Mouse (Mus musculus) cerebellum, adult 2 months (tissue): ENCODE results near the gene Rps15.

Source experiments
- CTCF ChIP-seq: fragments of 200-500 bp; IDR thresholded peaks from 2 replicates; pipeline ENCODE4 v1.5.1; 2011; ENCODE audit warnings: low read depth, mild to moderate bottlenecking, control low read depth, low read length, moderate library complexity, borderline replicate concordance; ENCODE audit not compliant: insufficient read depth
- POLR2A ChIP-seq: fragments of 200-500 bp; IDR thresholded peaks from 2 replicates; pipeline ENCODE4 v1.6.1; 2011; ENCODE audit warnings: low read length, control low read depth, borderline replicate concordance; ENCODE audit not compliant: insufficient read depth

- TF ChIP-seq CTCF (no peak), POLR2A (no peak)
These were observed 49.4 kb downstream of the Rps15 start for GRCm38 (mm10) chr10:80341491-80342304.
